Mouse (Mus musculus) kidney, postnatal 0 days (tissue): Measurements from ENCODE around the gene Sbk2. TPM values are rescaled to one million over a fixed set of nuclear protein-coding genes. Genes with fewer than 3 reads are reported as not detected.

ENCODE experiments used
- ATAC-seq: fragments of 200-750 bp; cut with Nextera tagmentation; replicated peaks from 2 replicates; pipeline ENCODE4 v1.8.0; 2017; ENCODE audit warnings: low read depth, moderate number of reproducible peaks, moderate TSS enrichment, moderate library complexity; ENCODE audit not compliant: low FRiP score
- DNase-seq: peaks from one replicate; pipeline ENCODE4 v3.0.0-alpha.2; 2016; ENCODE audit warnings: low spot score
- H3K27ac ChIP-seq: fragments of 300-500 bp; sonication (generic); 2 replicates; pipeline ENCODE4 v1.5.1; 2014; ENCODE audit warnings: mild to moderate bottlenecking
- H3K27me3 ChIP-seq: fragments of 300-500 bp; sonication (generic); 2 replicates; pipeline ENCODE4 v1.6.1; 2014; ENCODE audit warnings: low read length, mixed read lengths; ENCODE audit not compliant: insufficient read depth
- H3K36me3 ChIP-seq: fragments of 300-500 bp; sonication (generic); 2 replicates; pipeline ENCODE4 v1.6.1; 2014; ENCODE audit warnings: low read length, mixed read lengths; ENCODE audit not compliant: insufficient read depth
- H3K4me1 ChIP-seq: fragments of 300-500 bp; sonication (generic); replicated peaks from 2 replicates; pipeline ENCODE4 v1.6.1; 2014; ENCODE audit warnings: antibody characterized with exemption, low read length, mixed read lengths; ENCODE audit not compliant: insufficient read depth
- H3K4me2 ChIP-seq: fragments of 300-500 bp; sonication (generic); 2 replicates; pipeline ENCODE4 v1.6.1; 2014; ENCODE audit warnings: mild to moderate bottlenecking, low read length, moderate library complexity, mixed read lengths
- H3K4me3 ChIP-seq: fragments of 300-500 bp; sonication (generic); replicated peaks from 2 replicates; pipeline ENCODE4 v1.5.1; 2014; ENCODE audit warnings: low read depth, low read length
- H3K9ac ChIP-seq: fragments of 300-500 bp; sonication (generic); 2 replicates; pipeline ENCODE4 v1.6.1; 2014; ENCODE audit warnings: low read depth, low read length
- H3K9me3 ChIP-seq: fragments of 300-500 bp; sonication (generic); replicated peaks from 2 replicates; pipeline ENCODE4 v1.6.1; 2016; ENCODE audit warnings: low read length, inconsistent platforms, mixed read lengths
- CTCF ChIP-seq: IDR thresholded peaks from 2 replicates; pipeline ENCODE4 v1.5.1; 2016; ENCODE audit warnings: antibody characterized with exemption, low read depth, mild to moderate bottlenecking, moderate library complexity
- WGBS: fragments of 180-500 bp; shearing (Covaris S2); extraction: QIAGEN DNeasy Blood & Tissue Kit; methylation state at CpG from one replicate; pipeline ENCODE4 v1.1.7; 2014; 5-methylcytosine and 5-hydroxymethylcytosine counted together
- polyA plus RNA-seq: library from polyadenylated mRNA; unstranded; fragments of >200 nt; fragmentation: Nextera tagmentation; extraction: Ambion mirVana; gene quantifications from 2 replicates; pipeline ENCODE4 v1.2.1, GENCODE M21; 2015

The Sbk2 gene
- polyA plus RNA-seq, 1 experiment from 2014 or later, result 0.12 TPM

DNA sequence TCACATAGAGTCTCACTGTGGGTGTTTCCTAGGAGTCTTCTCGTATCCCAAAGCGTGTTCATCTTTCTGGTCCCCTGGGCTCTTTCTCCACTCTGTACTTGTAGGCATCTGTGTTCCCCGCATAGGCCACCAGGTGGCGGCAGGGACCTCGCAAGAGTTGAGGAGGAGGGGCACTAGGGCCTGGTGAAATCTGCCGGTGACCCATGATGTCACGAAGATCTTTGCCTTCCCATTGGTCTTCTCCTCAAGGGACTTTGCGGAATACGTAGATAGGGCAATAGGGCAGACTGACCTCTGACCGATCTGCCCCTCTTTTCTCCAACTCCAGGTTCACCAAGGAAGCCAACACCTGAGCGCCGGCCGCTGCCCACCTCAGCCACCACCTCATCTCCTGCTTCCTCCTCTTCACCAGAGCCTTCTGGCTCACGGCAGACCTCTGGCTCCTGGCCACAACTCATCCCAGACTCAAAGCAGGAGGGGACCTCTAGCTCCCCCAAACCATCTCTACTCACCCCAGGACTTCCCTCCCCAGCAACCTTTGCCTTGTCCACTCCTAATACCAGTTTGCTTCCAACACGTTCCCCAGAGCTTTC is 20.9 kb downstream of the Sbk2 start:
- TF ChIP-seq CTCF, result peak; percentile 99
- ATAC-seq, result peak; percentile 84
- H3K9ac ChIP-seq, result no peak overlapping the region
- H3K4me2 ChIP-seq, result peak overlapping the region; percentile 48
- H3K4me3 ChIP-seq, result no peak overlapping the region
- WGBS, result 18% methylated on average over 15 of the region's 15 CpGs
- no peak overlapping the region for H3K27ac ChIP-seq
- H3K36me3 ChIP-seq, result no peaks in the 10 kb centered on the region
- DNase-seq, result peak; percentile 95
- H3K27me3 ChIP-seq, result no peaks in the 10 kb centered on the region
- H3K4me1 ChIP-seq, result no peaks in the 10 kb centered on the region
- H3K9me3 ChIP-seq, result no peaks in the 10 kb centered on the region

DNA sequence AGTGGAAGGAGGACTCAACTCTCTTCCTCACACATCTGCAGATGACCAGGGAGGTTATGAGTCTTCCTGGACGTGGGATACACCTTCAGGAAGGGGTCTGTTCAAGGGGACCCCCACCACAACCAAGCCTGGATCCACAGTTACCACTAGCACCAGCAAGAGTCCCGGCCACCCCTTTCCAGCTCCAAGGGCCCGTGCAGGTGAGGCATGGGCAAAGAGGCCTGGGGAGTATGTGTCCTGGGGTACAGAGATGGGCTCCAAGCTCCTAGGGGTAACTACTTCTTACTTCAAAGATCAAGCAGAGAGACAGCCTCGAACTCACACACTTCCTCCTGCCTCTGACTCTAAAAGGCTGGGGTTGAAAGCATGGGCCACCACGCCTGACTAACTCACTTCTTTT is 21.5 kb downstream of the Sbk2 start:
- H3K36me3 ChIP-seq, result no peaks in the 10 kb centered on the region
- H3K4me2 ChIP-seq, result no peak overlapping the region
- H3K4me1 ChIP-seq, result no peaks in the 10 kb centered on the region
- no peak overlapping the region for H3K27ac ChIP-seq
- H3K9me3 ChIP-seq, result no peaks in the 10 kb centered on the region
- TF ChIP-seq CTCF, result no peak
- no peak overlapping the region for H3K9ac ChIP-seq
- no peak overlapping the region for H3K4me3 ChIP-seq
- no peak for DNase-seq
- H3K27me3 ChIP-seq, result no peaks in the 10 kb centered on the region
- no peak for ATAC-seq
- WGBS, result 57% methylated on average over 5 of the region's 5 CpGs

DNA sequence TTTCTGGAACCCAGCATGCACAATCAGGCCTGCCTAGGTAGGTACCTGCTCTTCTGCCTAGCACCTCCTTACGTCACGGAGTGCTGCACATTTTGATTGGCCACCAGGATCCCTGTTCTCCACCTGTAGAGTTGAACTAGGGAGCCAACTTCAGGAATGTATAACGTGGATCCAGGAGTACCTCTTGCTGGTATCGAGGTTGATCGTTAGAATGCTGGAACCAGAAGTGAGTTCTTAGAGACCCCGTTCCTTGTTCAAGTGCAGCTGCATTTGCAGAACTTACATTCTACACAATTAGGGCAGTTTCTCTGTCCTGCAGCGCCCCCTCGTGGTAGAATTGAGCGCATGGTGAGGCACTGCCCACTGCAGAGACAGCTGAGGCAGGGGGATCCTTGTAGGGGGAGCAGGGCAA is 24.1 kb downstream of the Sbk2 start:
- peak; percentile 67; the same call in 1 of the 2 replicates for ATAC-seq
- peak; percentile 83 for TF ChIP-seq CTCF
- WGBS, result 19% methylated on average over 9 of the region's 9 CpGs
- Histone ChIP-seq H3K27ac (no peak overlapping the region), H3K9me3 (no peaks in the 10 kb centered on the region), H3K4me2 (no peak overlapping the region), H3K36me3 (no peaks in the 10 kb centered on the region), H3K9ac (no peak overlapping the region), H3K4me3 (no peak overlapping the region), H3K27me3 (no peaks in the 10 kb centered on the region), H3K4me1 (no peaks in the 10 kb centered on the region)
- DNase-seq, result peak; percentile 77

DNA sequence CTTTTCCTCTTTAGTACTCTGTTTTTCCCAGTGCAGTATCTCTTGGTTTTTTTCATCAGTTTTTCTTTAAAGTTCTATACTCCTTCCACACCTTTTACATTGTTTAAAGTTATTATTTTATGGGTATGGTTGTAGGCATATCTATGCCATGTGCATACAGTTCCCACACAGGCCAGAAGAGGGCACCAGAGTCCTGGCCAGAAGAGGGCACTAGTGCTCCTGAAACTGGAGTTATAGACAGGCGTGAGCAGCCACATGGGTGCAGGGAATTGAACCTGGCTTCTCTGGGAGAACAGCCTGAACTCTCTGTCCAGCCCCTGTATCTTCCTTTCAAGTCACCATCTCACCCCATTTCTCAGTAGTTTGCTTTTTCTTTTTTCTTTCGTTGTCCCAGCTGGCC is 25.8 kb downstream of the Sbk2 start:
- TF ChIP-seq CTCF, result peak; percentile 94
- DNase-seq (peak; percentile 72), ATAC-seq (no peak)
- H3K4me3 ChIP-seq, result no peak overlapping the region
- H3K27me3 ChIP-seq, result no peaks in the 10 kb centered on the region
- H3K27ac ChIP-seq, result no peak overlapping the region
- H3K4me2 ChIP-seq, result no peak overlapping the region
- H3K36me3 ChIP-seq, result no peaks in the 10 kb centered on the region
- 46% methylated on average over 2 of the region's 2 CpGs for WGBS
- no peaks in the 10 kb centered on the region for H3K9me3 ChIP-seq
- no peaks in the 10 kb centered on the region for H3K4me1 ChIP-seq
- no peak overlapping the region for H3K9ac ChIP-seq

DNA sequence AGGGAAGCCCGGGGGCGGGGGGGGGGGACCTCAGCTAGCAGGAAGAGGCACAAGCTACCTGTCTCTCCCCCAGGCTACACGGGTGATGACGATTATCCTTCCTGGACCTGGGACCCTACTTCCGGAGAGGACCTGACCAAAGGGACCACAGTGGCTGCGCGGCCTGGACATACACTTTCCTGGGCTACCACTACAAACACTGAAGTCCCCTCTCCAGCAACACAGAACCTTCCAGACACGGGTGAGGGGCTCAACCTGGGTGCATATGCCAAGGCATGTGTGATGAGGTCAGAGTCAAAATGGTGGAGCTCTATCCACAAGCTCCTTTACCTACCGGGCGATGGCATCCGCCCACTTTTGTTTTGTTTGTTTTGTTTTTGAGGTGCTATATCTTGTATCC is 26.8 kb downstream of the Sbk2 start:
- no peaks in the 10 kb centered on the region for H3K4me1 ChIP-seq
- DNase-seq (no peak), ATAC-seq (no peak)
- no peak for TF ChIP-seq CTCF
- H3K27ac ChIP-seq, result no peak overlapping the region
- 64% methylated on average over 10 of the region's 11 CpGs for WGBS
- no peaks in the 10 kb centered on the region for H3K9me3 ChIP-seq
- H3K4me3 ChIP-seq, result no peak overlapping the region
- no peak overlapping the region for H3K4me2 ChIP-seq
- H3K27me3 ChIP-seq, result no peaks in the 10 kb centered on the region
- H3K36me3 ChIP-seq, result no peaks in the 10 kb centered on the region
- H3K9ac ChIP-seq, result no peak overlapping the region

DNA sequence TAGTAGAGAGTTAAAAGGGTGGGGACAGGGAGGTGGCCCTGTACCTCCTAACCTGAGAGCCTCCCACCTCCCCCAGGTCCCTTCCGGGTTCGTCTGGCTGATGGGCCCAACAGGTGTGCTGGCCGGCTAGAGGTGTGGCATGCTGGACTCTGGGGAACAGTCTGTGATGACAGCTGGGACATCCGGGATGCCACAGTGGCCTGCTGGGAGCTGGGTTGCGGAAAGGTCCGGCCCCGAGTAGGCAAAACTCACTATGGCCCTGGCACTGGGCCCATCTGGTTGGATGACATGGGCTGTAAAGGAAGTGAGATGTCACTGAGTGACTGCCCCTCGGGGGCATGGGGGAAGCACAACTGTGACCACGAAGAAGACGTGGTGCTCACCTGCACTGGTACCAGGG is 27.4 kb downstream of the Sbk2 start:
- WGBS, result 71% methylated on average over 10 of the region's 10 CpGs

More for the DNA sequence above, 27.4 kb downstream of the Sbk2 start:
- Histone ChIP-seq H3K27ac (no peak overlapping the region), H3K4me3 (no peak overlapping the region), H3K36me3 (no peaks in the 10 kb centered on the region), H3K4me1 (no peaks in the 10 kb centered on the region), H3K4me2 (no peak overlapping the region), H3K9me3 (no peaks in the 10 kb centered on the region), H3K27me3 (no peaks in the 10 kb centered on the region), H3K9ac (no peak overlapping the region)
- no peak for ATAC-seq
- DNase-seq, result no peak
- TF ChIP-seq CTCF, result no peak
